Mouse (Mus musculus) forebrain, embryonic 15.5 days (tissue): Measurements from ENCODE around the gene Dtx1. TPM values are rescaled to one million over a fixed set of nuclear protein-coding genes. Genes with fewer than 3 reads are reported as not detected.

ENCODE experiments used
- polyA plus RNA-seq: library from polyadenylated mRNA; unstranded; fragments of >200 nt; fragmentation: Nextera tagmentation; extraction: Ambion mirVana; gene quantifications from 2 replicates; pipeline ENCODE4 v1.2.1, GENCODE M21; 2015

Gene Dtx1
- polyA plus RNA-seq, 1 experiment from 2014 or later = 52.8 TPM

Other genes starting within 250 kb of the Dtx1 start
- gene Sdsl, start 239.1 kb downstream of the Dtx1 start, polyA plus RNA-seq = 2.3 and 2.6 TPM in 2 replicates
- gene Sds, start 235.4 kb downstream of the Dtx1 start, polyA plus RNA-seq = not detected in 2 replicates
- gene Plbd2, start 208.3 kb downstream of the Dtx1 start, polyA plus RNA-seq = 24.0 and 25.6 TPM in 2 replicates
- 2.2 and 2.4 TPM in 2 replicates for gene Slc8b1, start 200.8 kb downstream of the Dtx1 start, polyA plus RNA-seq
- 17.4 and 19.9 TPM in 2 replicates for gene Tpcn1, start 123.3 kb downstream of the Dtx1 start, polyA plus RNA-seq
- gene Iqcd, start 122.9 kb downstream of the Dtx1 start, polyA plus RNA-seq = 1.5 and 2.1 TPM in 2 replicates
- gene Rita1, start 99.3 kb downstream of the Dtx1 start, polyA plus RNA-seq = 22.4 and 23.0 TPM in 2 replicates
- 46.9 and 49.0 TPM in 2 replicates for gene Ddx54, start 99.2 kb downstream of the Dtx1 start, polyA plus RNA-seq
- gene Cfap73, start 77.7 kb downstream of the Dtx1 start, polyA plus RNA-seq = 0.47 and 1.2 TPM in 2 replicates
- 2.7 and 4.2 TPM in 2 replicates for gene Rasal1, start 63.1 kb downstream of the Dtx1 start, polyA plus RNA-seq
- gene Oas2, start 37.9 kb upstream of the Dtx1 start, polyA plus RNA-seq = 0.08 and 0.14 TPM in 2 replicates
- 0.22 and 0.40 TPM in 2 replicates for gene Oas3, start 65.7 kb upstream of the Dtx1 start, polyA plus RNA-seq
- gene Oas1e, start 83.6 kb upstream of the Dtx1 start, polyA plus RNA-seq = 0.26 TPM in 1 of 2 replicates, not detected in the other
- gene Oas1c, start 100.6 kb upstream of the Dtx1 start, polyA plus RNA-seq = 0.20 and 0.41 TPM in 2 replicates
- gene Oas1f, start 135.4 kb upstream of the Dtx1 start, polyA plus RNA-seq = not detected in 2 replicates
- not detected in 2 replicates for gene Oas1h, start 149.5 kb upstream of the Dtx1 start, polyA plus RNA-seq
- gene Oas1g, start 175.7 kb upstream of the Dtx1 start, polyA plus RNA-seq = 0.09 and 0.23 TPM in 2 replicates
- gene Oas1a, start 195.6 kb upstream of the Dtx1 start, polyA plus RNA-seq = 0.45 and 0.89 TPM in 2 replicates
- gene Oas1d, start 202.6 kb upstream of the Dtx1 start, polyA plus RNA-seq = 0.18 TPM in 1 of 2 replicates, not detected in the other